Mouse (Mus musculus) C2C12 (cell line): ENCODE measurements at regions not wholly inside any gene's neighbourhood (a gene's known extent, or its start where the extent isn't known, plus 50 kb on each side); places are given as distances from the start of the nearest gene placed in this dataset.
"Not testable (repeated sequence)": the region's sequence is repeated elsewhere in the genome, so short reads cannot be mapped to it uniquely, and the experiment has no call there.

Experiments
- CTCF ChIP-seq: IDR thresholded peaks from one replicate; pipeline ENCODE4 v1.5.1; 2011; ENCODE audit not compliant: control insufficient read depth, insufficient read depth, insufficient read length
- FOSL1 ChIP-seq: IDR thresholded peaks from one replicate; pipeline ENCODE4 v1.8.0; 2011; ENCODE audit warnings: mild to moderate bottlenecking, low read length; ENCODE audit not compliant: poor library complexity, insufficient read depth, severe bottlenecking
- MAX ChIP-seq: IDR thresholded peaks from one replicate; pipeline ENCODE4 v1.6.1; 2011; ENCODE audit warnings: mild to moderate bottlenecking, control low read depth
- MYOG ChIP-seq: IDR thresholded peaks from one replicate; pipeline ENCODE4 v1.6.1; 2011; ENCODE audit not compliant: control insufficient read depth, insufficient read length; ENCODE audit errors: extremely low read depth
- USF1 ChIP-seq: IDR thresholded peaks from one replicate; pipeline ENCODE4 v1.6.1; 2011; ENCODE audit warnings: low read depth, mild to moderate bottlenecking, control low read depth, moderate library complexity

DNA sequence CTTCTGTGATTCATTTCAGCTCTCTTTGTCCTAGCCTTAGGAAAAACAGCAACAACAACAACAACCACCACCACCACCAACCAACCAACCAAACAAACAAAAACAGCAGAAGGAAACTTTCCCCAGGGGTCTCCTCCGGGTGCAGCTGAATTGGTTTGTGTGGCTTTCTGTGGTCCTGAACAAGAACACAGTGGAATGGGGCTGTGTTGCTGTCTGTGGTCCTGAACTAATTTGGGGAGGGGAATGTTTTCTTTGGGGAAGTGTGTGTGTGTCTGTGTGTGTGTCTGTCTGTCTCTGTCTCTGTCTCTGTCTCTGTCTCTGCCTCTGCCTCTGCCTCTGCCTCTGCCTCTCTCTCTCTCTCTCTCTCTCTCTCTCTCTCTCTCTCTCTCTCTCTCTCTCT is 164.8 kb upstream of the 1700012A03Rik start:
- TF ChIP-seq CTCF, MAX, USF1, FOSL1, MYOG: not testable (repeated sequence)
